Mouse (Mus musculus) A20 (cell line): ENCODE data around the gene Adam21.
A peak's percentile ranks its signal among the peaks of the same experiment; 100 is the strongest.

Source experiments
- DNase-seq: peaks from one replicate; pipeline ENCODE4 v3.0.0-alpha.2; 2011; ENCODE audit warnings: low read depth, low spot score

Adam21 gene

DNA sequence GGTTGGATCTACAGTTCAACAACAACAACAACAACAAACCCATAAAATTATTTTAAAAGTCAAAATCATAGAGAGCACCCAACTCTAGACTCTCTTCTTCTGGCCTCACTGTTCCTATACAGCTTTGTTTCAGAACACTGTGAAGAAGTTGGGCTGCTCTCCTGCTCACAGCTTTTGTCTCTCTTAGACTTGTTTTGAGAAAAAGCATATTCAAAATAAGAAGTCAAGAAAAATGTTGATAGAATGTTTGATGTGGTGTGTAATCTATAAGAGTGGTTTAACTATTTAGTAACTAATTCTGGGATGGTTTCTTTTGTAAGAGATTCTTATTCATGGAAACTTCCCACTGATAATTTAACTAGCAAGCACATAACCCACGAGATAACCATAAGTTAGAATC, at the start of gene Adam21:
TSS of gene Adam21 (minus strand) at position 101 of the 400 bp plus-strand sequence.
- DNase-seq: no peak

DNA sequence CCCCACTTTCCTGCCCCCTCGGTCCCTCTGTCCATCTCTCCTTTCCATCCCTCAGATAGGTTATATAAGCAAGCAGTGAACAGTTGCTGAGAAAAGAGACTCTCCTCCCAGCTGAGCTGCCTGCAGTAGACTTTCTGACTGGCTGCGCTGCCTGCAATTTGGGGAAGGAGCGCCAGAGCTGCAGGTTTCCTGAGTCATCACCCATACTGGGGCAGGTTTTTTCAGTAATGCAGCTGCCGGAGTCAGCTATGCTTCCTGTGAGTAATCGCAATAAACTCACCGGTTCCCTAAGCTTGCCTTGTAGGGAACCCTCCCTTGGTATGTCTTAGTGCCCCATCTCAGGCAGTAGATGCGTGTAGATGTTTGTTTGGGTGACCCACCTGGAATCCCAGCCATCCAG, 48.7 kb upstream of the Adam21 start:
- no peak for DNase-seq

DNA sequence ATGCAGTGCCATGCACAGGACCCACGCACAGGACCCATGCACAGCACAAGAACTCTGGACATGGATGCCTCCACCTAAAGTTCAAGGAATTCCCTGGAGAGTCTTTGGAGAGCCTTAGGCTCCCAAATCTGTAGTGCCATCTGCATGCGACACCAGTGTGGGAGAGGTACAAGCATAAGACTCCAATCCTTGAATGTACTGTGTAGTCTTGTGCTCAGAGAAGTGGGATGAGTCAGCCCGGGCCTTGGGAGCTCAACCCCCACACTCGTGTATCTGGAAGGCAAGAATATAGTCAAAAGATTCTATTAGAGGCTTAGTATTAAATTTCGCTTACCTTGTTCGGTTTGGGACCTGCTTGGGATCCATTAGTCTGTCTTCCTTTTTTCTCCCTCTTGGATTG, 47.5 kb upstream of the Adam21 start:
- no peak for DNase-seq

DNA sequence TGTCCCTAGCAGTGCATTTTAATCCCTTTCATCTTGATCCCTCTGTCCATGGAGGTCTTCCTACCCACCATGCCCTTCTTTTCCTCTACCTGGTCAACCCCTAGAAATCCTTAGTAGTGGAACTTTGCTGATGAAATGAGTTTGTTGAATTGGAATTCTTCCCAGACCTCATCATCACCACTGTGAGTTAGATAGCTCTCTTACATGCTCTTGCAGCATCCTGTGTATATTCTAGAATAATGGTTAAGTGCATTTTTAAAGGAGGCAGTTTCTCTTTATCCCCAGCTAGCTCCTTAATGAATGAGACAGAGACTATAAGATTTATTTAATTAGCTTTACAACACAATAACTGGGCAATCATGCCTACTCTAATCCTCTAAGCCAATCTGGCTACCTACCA, 41.2 kb upstream of the Adam21 start:
- DNase-seq: no peak

DNA sequence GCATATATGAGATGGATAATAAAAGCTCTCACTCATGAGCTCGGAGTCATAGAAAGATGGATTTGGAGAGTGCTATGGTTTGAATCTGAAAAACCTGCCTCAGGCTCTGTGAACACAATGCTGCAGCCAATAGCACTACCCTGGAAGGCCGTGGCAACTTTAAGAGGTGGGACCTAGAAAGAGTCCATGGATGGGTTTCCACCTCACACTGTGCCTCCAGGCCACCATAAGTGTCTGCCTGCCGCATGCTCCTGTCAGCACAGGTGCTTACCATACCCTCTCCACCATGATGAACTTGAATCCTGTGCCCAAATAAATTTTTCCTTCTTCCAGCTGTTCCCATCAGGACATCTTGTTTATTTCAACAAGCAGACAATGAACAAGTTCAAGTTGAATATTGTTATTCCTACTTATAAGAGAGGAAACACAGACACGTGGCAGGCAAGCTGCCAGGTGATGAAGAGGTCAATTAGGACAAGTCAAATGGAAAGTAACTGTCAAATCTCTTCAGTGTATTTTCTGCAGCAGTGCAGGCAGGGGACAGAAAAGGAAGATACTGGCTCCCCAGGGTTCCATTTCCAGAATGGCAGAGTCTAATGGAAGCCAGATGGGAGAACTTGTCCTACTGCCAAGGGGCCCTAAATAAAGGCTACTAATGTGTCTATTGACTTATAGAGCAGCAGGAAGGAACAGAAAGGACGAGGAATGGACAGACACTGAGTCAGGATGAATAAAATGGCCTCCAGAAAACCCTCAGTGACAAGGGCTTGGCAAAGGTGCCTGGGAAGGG, 36.9 kb upstream of the Adam21 start:
- peak; percentile 10 for DNase-seq

DNA sequence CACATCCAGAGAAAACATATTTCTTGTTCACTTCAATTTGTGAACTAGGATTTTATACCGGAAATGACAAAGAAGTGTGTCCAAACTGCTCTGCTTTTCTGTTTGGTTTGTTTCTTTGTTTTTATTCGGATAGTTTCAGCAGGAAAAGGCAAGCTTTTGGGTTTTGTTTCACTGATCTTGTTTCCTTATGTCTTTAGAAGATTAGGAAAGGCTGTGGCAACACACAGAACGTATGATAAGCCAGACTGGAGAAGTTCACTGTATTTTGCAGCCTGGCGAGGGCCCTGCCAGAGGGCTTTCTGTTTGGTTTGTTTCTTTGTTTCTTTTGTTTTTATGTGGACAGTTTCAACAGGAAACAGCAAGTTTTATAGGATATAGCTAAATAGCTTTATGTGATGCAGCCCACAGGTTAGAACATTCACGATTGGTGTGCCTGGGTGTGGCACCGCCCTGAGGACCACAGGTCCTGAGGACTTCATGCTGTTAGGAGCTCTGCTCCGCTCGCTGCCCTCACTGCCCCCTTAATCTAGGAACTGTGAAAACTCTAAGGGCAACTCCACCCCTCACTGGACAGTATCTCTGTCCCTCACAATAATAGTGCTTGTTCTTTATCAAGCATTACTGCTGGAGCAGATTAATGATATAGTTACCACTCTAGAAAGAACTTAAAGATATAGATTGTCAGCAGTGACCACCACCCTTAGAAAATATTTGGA, 28.4 kb upstream of the Adam21 start:
- no peak for DNase-seq

DNA sequence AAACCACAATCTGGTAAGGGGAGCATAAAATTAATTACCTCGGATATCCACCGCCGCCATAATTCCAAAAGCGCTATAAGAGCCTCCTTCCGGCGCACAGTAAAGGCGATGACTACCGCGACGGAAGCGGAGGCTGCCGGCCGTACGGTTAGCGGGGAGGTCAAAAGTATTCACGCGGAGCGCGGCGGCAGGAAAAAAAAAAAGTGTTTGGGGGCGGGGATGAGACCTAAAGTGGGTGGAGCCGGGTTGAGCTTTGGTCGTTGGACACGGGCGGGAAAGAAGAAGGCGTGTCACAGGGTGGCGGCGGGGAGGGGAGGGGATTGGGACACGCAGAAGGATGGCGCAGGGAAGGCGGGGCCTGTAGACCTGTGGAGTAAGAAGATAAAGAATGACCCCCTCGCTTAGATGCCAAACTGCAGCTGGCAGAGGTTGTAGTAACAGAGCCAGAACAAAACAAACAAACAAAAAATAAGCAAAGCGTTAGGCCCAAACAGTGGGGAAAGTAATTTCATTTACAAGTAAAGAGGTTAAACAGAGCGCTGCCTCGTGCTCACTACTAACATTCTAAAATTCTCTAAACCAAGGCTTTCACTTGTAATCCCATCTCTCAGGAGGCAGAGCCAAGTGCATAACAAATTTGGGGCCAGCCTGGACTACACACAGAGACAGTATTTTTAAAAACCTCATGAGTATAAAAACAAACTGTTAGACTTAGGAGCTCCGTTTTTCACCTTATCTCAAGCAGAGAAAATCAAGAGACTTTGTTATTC, 26.8 kb upstream of the Adam21 start, which contains the start of gene Med6:
TSS of gene Med6 (minus strand) at position 107 of the 770 bp plus-strand sequence.
- peak; percentile 99 for DNase-seq

DNA sequence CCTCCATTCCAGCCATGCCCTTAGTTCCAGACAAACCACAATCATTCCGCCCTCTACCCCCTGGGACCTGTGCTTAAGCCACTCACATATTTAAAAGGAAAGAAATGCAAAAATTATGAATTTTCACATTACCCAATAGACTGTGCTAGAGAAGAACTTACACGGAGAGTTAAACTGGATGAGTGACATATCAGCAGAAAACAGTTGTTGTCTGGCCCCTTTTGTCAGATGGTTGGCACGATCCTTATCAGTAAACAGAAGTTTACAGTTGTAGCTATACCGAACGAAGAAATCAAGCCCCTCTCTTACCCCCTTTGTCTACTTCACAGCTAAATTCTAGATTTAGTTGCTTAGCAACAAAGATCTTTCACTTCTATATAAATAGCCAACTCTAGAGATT, 343 bp downstream of the Adam21 start:
- DNase-seq: no peak

DNA sequence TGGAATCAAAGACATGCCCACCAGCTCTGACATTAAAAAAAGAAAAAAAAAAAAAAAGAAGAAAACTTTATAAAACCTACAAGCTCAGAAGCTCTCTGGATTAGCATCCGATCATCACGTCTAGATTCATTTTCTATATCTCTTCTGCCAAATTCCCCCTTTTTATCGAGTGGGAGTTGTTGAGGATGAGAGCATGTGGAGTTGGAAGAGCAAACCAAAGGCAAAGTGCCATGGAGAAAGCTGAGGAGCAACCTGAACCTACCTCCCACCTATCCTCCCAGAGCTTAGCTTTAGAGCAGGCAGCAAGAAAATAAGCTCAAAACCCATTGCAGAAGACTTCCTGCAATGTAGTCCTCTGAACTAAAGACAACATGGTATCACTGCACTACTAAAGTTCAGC, 4.1 kb downstream of the Adam21 start:
- no peak for DNase-seq

DNA sequence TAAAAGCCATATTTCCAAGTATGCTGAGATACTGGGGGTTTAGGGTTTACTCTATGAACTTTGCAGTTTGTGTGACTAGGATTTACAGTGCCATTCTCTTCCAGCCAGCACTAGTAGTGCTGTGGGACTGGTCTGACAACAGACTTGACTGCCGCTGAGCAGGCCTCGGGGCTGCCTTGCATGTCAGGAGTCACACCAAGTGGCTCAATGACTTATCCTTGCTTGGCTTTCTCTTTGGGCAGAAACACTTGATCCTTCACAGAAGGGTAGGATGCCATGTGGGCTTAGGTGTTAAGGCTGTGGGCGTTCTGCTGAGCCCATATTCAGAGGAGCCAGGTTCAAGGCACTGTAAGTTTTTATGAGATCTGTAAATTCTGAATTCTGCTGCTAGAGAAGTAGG, 19.0 kb downstream of the Adam21 start:
- no peak for DNase-seq

DNA sequence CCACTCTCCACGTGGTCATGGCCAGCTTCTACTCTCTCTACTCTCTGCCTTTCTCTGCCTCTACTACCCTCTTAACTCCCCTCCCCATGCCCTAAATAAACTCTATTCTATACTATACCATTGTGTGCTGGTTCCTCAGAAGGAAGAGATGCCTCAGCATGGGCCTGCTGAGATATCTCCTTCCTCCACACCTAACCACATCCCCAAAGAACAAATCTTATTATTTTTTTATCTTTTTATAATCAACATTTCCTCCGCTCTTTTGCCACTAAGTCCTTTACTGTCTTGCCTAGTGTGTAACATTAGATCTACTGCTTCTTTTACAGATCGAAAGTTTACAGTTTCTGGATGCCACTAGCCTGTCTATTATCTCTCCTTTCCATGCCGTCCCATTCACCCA, 21.1 kb downstream of the Adam21 start:
- DNase-seq: no peak

DNA sequence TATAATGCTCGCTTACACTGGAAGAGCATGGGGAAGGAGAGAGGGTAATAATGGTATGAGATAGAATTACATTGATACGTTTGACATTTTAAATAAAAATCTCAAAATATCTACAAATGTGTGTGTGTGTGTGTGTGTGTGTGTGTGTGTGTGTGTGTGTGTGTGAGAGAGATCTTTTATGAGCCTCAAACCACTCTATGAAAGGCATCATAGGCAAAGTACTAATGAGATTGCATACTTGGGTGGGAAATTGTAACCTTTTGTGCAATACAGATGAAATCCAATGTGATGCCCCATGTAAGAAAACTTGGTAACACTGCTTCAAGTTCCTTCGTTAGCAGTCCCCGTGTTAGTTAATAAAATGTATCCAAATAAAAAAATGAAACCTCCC, 35.2 kb downstream of the Adam21 start:
- no peak for DNase-seq

DNA sequence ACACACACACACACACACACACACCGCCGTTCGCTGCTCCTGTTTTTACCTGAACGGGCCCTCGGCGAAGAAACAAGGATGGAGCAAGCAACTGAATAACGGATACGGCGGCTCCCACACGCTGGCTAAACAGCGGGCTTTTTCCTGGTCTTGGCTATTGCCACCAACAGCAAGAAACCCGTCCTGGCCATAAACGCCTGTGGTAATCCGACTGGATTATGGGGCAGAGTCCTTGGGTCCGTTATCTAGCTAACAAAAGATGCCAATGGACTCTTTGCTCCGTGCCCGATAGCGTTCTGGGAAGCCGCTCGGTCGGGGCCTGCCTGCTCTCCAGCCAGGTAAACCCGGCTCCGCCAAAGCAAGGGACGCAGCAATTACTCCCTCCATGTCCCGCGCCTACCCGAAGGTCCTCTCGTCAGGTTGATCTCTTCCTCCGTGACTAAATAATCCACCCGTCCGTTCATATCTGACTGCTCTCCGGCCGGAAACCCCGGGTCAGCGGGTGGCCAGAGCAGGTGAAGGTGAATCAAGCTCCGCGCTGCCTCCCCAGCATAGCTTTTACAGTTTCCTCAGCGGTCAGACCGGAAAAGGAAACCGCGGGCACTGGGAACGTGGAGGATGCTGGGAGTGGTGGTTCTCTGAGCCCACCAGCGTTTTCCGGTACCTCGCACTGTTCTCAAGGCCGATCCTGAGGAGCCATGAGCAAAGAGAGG, 35.8 kb downstream of the Adam21 start, which contains the start of the genes Gm20498 and Synj2bp:
TSS of gene Gm20498 (minus strand) at position 590 of the 713 bp plus-strand sequence.
TSS of gene Synj2bp (minus strand) at position 596 of the 713 bp plus-strand sequence.
- peak; percentile 94 for DNase-seq

DNA sequence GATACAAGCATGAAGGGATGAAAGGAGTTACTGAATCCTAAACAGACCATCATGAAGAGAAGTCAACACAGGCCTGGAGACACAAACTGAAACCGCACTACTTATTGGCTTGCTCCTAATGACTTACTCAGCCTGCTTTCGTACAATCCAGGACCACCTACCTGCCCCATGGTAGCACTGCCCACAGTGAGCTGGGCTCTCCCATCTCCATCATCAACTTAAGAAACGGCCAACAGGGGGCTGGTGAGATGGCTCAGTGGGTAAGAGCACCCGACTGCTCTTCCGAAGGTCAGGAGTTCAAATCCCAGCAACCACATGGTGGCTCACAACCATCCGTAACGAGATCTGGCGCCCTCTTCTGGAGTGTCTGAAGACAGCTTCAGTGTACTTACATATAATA, 37.7 kb downstream of the Adam21 start:
- DNase-seq: peak; percentile 49
